Mouse (Mus musculus) stomach, postnatal 0 days (tissue): ENCODE data around the gene Fam174b.

ENCODE experiments used
- CTCF ChIP-seq: IDR thresholded peaks from 2 replicates; pipeline ENCODE4 v1.5.1; 2016; ENCODE audit warnings: antibody characterized with exemption, low read depth, mild to moderate bottlenecking, moderate library complexity
- EP300 ChIP-seq: optimal IDR thresholded peaks from 2 replicates; pipeline ENCODE3; 2016; ENCODE audit warnings: antibody characterized with exemption

DNA sequence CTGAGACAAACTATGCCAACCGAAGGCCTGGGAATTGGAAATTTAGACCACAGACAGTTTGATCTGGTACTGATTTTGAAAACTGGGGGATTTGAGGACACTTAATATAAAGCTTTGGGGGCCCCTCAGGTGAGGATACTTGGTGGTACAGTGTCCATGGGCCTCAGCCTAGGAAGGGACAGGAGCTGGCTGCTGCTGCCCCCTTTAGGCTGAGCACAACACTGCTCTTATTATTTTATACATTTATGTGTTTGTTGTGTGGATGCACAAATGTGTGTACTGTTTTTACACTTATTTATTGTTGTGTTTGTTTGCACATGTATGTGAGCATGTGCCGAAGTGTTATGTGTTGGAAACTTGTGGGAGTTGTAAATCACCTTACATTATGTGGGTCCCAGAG is 9.2 kb downstream of the Fam174b start:
- peak; percentile 62 for TF ChIP-seq CTCF
- no peak for TF ChIP-seq EP300
